Mouse (Mus musculus) macrophage (primary cell): ENCODE results near the gene Zfp398. TPM values are rescaled to one million over a fixed set of nuclear protein-coding genes. Genes with fewer than 3 reads are reported as not detected.

Experiments
- H3K27ac ChIP-seq: fragments of 350-480 bp; formaldehyde crosslinking; 2 replicates; pipeline ENCODE4 v1.9.0; 2021
- H3K36me3 ChIP-seq: fragments of 350-480 bp; formaldehyde crosslinking; 2 replicates; pipeline ENCODE4 v1.9.0; 2021; ENCODE audit errors: inconsistent target
- H3K4me3 ChIP-seq: fragments of 350-480 bp; formaldehyde crosslinking; 2 replicates; pipeline ENCODE4 v1.9.0; 2021; ENCODE audit errors: inconsistent target
- H3K79me2 ChIP-seq: fragments of 350-480 bp; formaldehyde crosslinking; 2 replicates; pipeline ENCODE4 v1.9.0; 2021; ENCODE audit errors: inconsistent target
- WGBS: methylation state at CpG from one replicate; pipeline ENCODE4 v1.1.7; 2026; ENCODE audit warnings: inconsistent platforms; ENCODE audit not compliant: missing documents; 5-methylcytosine and 5-hydroxymethylcytosine counted together
- polyA plus RNA-seq: library from polyadenylated mRNA; stranded (reverse); fragments of 250-400 nt; gene quantifications from 3 replicates; pipeline ENCODE4 v1.2.4, GENCODE M21; 2018; ENCODE audit warnings: inconsistent platforms
- total RNA-seq, 78 experiments: library from RNA; depleted of rRNA; stranded (reverse); fragments of 250-400 nt; gene quantifications; 1 replicate in 9 of 78; 2 replicates in 24 of 78; 3 replicates in 43 of 78; 4 replicates in 2 of 78; pipeline ENCODE4 v1.2.4; 2018; ENCODE audit warnings: inconsistent platforms in 56 of 78

Gene Zfp398
- total RNA-seq (2018; cell fraction: chromatin; rRNA removed) = 10 to 100 TPM in 21 of 26 experiments, 1 to 10 TPM in 5; 4.7 to 66.4 (median 22.5) TPM
- 1 to 10 TPM in 24 of 26 experiments, under 1 TPM in 2; 0.91 to 8.0 (median 4.6) TPM for total RNA-seq (2018; cell fraction: cytosol; rRNA removed)
- total RNA-seq (2018; cell fraction: nucleus; rRNA removed) = 10 to 100 TPM in 17 of 26 experiments, 1 to 10 TPM in 9; 2.4 to 48.1 (median 12.6) TPM
- polyA plus RNA-seq = 3.7 to 4.5 TPM (median 4.4 TPM) in 3 replicates

DNA sequence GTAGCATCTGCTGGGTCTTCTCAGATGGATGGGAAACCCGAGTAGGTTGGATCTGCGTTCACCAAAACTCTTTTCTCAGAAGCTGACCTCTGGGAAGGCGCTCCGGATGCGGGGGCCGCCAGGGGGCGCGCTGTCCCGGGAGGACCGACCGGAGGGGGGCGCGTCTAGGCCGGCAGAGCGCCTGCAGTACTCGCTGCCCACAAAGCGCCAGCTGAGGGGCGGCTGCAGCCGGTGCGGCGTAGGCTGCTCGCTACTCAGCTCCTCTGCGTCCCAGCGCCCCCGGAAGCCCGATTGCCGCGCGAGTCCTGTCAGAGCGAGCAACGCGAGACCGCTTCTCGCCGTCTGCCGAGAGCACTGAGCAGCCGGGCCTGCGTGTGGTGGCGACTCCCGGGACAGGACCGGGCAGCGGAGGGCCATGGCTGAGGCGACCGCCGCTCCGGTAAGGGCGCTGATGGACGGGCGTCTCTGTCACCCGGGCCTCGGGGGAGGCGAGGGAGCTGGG is at the start of gene Zfp398:
TSS of gene Zfp398 (plus strand) at position 180 of the 502 bp plus-strand sequence.
- Histone ChIP-seq H3K27ac (0 out of 2 replicates have a peak within 1 kb of the TSS, but pooled peaks have one; percentile 8), H3K79me2 (peaks cover 33% of the 10 kb centered on the region), H3K4me3 (peak within 1 kb of the TSS; percentile 51), H3K36me3 (no peaks in the 10 kb centered on the region)
- under 1% methylated on average over 43 of the region's 52 CpGs for WGBS

DNA sequence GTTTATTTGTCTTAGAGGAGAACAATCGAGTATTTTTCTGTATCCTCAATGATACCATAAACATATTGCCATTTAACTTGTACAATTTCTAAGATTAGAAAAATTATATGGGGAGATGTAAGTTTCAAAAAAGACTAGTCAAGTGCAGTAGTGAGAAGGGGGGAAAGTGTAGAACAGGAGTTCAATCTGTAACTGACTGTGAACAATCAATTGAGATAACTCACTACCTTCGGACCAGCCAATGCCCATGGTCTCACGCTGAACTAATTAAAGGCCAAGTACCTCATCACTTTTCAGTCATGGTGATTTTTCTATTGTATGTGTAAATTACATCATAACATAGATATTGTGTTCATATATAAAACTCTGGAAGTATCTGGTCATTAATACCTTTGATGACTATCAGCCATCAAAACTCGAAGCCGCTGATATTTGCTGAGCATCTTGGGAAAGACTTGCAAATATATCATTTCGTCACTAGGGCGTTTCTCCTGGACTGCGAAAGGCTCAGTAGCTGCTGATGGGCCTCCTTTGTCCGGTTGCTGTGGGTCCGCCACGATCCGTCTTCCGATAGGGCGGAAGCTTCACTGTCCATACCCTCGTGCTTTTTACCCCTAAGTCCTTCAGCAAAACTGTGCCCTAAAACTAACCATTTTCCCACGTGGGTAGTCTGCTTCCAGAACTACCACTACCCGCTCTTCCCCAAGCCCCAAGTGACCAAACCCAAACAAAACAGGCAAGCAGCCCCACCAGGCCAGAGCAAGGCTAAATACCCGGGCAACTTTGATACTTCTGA is 47.3 kb upstream of the Zfp398 start:
- WGBS = 2% methylated on average over 17 of the region's 18 CpGs
- H3K36me3 ChIP-seq = no peaks in the 10 kb centered on the region
- peak overlapping the region; percentile 87 for H3K27ac ChIP-seq
- H3K4me3 ChIP-seq = peak overlapping the region; percentile 27
- H3K79me2 ChIP-seq = no peaks in the 10 kb centered on the region

DNA sequence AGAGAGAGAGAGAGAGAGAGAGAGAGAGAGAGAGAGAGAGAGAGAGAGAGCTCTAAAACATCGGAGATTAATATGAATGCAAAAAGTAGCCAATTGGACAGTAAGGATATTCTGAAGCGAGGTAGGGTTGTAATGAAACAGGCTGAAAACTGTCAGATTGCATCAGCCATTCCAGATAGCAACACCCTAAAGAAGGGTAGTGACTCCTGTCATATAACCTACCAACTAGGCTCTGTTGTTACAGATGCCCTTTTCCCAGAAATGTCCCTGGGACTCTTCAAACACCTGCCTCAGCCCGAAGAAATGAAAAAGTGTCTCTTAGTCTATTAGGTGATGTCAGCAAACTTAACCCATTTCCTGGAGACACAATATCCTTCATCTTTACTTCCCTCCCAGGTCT is 46.6 kb upstream of the Zfp398 start:
- H3K27ac ChIP-seq = peak overlapping the region; percentile 87
- H3K79me2 ChIP-seq = no peaks in the 10 kb centered on the region
- H3K36me3 ChIP-seq = no peaks in the 10 kb centered on the region
- WGBS = 22% methylated on average over 2 of the region's 3 CpGs
- H3K4me3 ChIP-seq = peak overlapping the region; percentile 27; the same call in 1 of the 2 replicates

DNA sequence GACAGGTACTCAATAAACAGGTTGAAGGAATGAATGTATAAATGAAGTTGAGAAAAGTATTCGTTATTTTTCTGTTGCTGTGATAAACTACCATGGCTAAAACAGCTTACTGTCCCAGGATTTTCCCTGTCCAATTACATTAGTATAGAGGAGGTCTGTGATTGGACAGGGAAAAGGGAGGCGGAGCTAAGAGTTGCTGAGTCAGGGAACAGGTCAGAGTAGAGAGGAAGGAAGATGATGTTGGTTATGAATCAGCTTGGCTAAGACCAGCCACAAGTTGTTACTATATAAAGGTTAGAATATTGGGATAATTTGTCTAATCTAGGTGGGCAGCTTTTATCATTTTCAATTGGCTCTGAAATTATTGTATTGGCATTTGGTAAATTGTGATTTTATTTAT is 44.7 kb upstream of the Zfp398 start:
- H3K27ac ChIP-seq = peak overlapping the region; percentile 71
- H3K79me2 ChIP-seq = no peaks in the 10 kb centered on the region
- 45% methylated on average over 2 of the region's 2 CpGs for WGBS
- H3K4me3 ChIP-seq = no peak overlapping the region
- no peaks in the 10 kb centered on the region for H3K36me3 ChIP-seq

DNA sequence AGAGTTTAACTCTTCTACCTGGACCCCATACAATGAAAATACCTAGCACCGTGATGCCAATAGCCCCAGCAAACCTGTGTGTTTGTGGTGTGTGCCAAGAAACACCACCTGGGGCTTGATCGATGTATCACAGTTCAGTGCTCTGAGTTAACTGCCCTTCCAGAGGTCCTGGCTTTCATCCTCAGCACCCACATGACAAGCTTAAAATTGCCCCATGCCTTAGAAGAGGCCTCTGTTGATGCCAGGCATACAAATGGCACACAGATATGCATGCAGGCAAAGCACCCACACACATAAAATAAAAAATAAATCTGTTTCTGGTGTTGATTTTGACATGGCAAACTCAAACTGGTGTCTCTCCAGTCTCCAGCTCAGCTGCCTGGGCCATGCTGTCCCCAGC is 42.9 kb upstream of the Zfp398 start:
- H3K4me3 ChIP-seq = no peak overlapping the region
- peaks cover 16% of the 10 kb centered on the region for H3K36me3 ChIP-seq
- no peak overlapping the region for H3K27ac ChIP-seq
- whole genome bisulfite sequencing = 95% methylated on average over 2 of the region's 2 CpGs
- H3K79me2 ChIP-seq = no peaks in the 10 kb centered on the region

DNA sequence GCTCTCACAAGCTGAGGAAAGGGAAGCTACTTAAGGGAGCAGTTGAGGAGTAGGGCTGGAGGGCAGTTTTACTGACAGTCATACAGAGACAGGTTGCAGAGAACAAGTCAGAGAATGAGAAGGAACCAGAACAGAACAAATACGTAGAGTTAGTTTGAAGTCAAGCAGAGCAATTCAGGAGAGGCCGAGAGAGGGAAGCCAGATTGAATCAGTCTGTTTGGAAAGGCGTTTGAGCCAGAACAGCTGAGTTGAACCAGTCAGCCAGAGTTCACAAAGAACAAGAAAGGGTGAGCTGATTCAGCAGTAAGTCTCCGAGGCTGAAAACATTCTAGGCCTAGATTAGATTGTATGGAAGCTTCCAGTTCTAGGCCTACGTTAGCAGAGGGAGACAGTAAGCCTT is 42.2 kb upstream of the Zfp398 start:
- 90% methylated on average over 5 of the region's 5 CpGs for WGBS
- Histone ChIP-seq H3K79me2 (no peaks in the 10 kb centered on the region), H3K36me3 (peaks cover 21% of the 10 kb centered on the region), H3K4me3 (no peak overlapping the region), H3K27ac (no peak overlapping the region)

DNA sequence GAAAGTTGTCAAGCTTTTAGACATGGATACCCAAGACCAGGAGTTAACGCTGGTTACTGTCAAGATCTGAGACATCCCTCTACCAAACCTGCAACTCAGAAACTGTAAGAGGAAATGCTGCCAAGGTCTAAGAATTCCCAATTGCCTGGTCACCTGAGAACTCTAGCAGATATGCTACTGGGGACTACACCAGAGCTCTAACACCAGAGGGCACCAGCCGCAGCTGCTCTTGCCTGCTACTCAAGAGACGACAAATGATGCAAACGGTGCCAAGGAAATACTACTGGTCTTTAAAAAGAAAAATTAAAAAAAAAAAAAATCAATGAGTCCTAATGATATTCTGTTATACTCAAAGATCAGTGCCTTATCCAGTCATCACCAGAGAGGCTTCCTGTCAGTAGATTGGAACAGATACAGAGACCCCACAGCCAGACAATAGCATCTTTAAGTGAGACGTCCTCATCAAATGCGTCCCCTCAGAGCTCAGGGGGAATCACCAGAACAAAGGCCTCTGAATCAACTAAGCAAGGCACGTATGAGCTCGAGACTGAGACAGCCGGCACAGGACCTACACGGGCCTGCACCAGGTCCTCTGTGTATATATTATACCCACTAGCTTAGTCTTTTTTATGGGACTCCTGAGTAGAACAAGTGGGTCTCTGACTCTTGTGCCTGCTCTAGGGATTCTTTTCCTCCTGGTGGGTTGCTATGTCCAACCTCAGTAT is 41.2 kb upstream of the Zfp398 start:
- Histone ChIP-seq H3K36me3 (peaks cover 21% of the 10 kb centered on the region), H3K79me2 (no peaks in the 10 kb centered on the region), H3K4me3 (no peak overlapping the region), H3K27ac (no peak overlapping the region)
- WGBS = 81% methylated on average over 10 of the region's 10 CpGs

DNA sequence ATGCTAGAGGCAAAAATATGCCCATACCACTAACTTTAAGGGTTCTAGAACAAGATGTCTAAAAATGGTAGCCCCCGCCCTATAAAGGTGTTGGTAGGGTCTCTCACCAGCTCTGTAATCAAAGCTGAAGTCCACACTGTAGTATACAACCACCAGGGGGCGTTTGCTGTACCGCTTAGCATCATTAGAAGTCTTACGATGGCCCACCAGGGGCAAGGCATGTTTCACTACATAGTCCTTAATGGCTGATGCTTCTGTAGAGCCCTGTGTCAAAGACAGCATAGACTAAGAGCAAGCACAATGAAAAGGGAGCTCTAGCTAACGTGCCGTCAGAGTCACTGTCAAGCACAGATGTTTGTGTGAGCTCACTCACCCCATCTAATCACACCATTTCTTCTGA is 36.4 kb upstream of the Zfp398 start:
- H3K79me2 ChIP-seq = peaks cover 3% of the 10 kb centered on the region; the same call in 1 of the 2 replicates
- WGBS = 50% methylated on average over 6 of the region's 6 CpGs
- H3K4me3 ChIP-seq = no peak overlapping the region
- no peak overlapping the region for H3K27ac ChIP-seq
- H3K36me3 ChIP-seq = peaks cover 50% of the 10 kb centered on the region

DNA sequence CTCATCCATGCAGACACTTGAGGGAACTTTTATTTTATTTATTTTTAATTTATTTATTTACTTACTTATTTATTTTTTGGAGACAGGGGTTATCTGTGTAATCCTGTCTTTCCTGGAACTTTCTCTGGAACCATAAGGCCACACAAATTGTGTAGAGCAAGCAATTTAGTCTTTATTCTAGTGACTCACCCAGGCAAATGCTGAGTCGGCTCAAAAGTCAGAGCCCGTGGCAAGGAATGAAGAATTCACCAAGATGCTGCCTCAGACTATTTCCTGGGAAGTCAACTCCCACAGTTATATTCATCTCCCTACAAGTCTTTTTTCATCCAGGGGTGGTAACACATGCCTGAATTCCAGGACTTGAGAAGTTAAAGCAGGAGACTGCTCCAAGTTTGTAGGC is 29.9 kb upstream of the Zfp398 start:
- peak overlapping the region; percentile 55 for H3K27ac ChIP-seq
- WGBS = 56% methylated on average over 2 of the region's 2 CpGs
- H3K36me3 ChIP-seq = peaks cover 17% of the 10 kb centered on the region
- H3K79me2 ChIP-seq = peaks cover 57% of the 10 kb centered on the region
- H3K4me3 ChIP-seq = no peak overlapping the region

DNA sequence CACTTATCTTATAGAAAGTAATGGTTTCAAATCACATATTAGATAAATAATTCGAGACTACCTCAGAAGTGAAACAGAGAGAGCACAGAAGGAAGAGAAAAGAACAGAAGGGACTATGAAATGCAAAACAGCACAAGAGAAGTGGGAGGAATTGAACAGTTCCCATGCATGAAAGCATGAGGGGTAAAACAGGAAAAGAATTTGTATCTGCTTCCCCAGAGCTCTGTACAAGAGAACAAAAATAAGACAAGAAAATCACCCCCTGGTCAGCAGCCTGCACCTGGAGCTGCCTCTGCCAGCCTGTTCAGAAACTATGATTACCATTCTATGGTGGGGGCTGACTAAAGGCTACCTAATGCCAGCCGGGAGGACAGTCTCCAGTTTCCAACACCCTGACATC is 28.0 kb upstream of the Zfp398 start:
- no peak overlapping the region for H3K27ac ChIP-seq
- WGBS = 94% methylated on average over 2 of the region's 2 CpGs
- no peak overlapping the region for H3K4me3 ChIP-seq
- peaks cover 76% of the 10 kb centered on the region for H3K79me2 ChIP-seq
- H3K36me3 ChIP-seq = peaks cover 12% of the 10 kb centered on the region; the same call in 1 of the 2 replicates

DNA sequence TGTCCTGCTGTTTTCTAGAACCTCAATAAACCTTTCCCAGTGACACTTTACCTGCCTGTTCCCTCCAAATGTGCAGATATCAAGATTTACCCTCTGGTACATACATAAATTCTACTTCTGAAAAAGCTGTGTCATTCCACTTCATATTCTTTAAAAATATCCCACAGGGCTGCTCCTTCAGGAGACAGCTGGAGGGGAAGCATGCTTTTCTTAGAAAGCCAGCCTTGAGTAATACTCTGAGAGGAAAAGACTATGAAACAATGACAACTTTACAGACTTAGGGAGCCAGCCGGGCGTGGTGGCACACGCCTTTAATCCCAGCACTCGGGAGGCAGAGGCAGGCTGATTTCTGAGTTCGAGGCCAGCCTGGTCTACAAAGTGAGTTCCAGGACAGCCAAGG is 26.9 kb upstream of the Zfp398 start:
- WGBS = 81% methylated on average over 4 of the region's 5 CpGs
- H3K4me3 ChIP-seq = no peak overlapping the region
- peaks cover 81% of the 10 kb centered on the region for H3K79me2 ChIP-seq
- H3K27ac ChIP-seq = no peak overlapping the region
- H3K36me3 ChIP-seq = 0 out of 2 replicates have a peak, but pooled peaks cover 4% of the 10 kb centered on the region

DNA sequence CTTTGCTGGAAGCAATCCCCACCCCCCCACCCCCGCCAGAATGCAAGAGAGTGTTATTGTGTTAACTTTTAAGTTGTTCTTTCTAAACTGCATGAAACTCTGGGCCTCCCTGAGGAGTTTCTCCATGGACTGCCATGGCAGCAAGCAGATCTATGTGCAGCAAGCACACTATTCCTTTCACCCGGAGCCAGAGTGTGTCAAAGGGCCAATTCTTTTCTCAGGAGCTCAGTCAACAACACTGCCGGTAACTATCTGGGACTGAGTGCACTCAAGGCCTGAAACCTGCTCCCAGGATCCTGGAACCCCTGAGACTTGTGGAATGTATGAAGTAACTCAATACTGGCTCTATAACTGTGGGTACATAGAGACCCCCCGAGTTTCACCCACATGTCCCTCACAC is 26.4 kb upstream of the Zfp398 start:
- Histone ChIP-seq H3K4me3 (no peak overlapping the region), H3K36me3 (no peaks in the 10 kb centered on the region), H3K27ac (no peak overlapping the region), H3K79me2 (peaks cover 78% of the 10 kb centered on the region)
- WGBS = 84% methylated on average over 3 of the region's 4 CpGs

DNA sequence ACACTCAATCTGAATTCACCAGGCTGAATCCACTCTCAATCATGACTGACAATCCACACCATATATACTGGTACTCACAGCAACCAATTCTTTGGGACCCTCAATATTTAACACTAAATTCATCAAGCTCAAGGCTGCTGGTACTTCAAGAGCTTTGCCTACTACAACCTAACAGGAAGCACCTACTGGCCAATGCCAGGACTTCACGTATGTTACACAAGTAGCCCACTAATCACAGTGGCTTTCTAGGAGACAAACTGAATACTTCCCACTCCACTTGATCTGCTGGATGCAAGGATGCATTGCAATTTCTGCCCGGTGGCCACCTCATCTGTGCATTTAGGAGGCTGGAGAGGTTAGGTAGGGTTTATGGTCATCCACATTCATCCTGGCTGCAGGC is 25.3 kb upstream of the Zfp398 start:
- peaks cover 67% of the 10 kb centered on the region for H3K79me2 ChIP-seq
- H3K4me3 ChIP-seq = no peak overlapping the region
- no peaks in the 10 kb centered on the region for H3K36me3 ChIP-seq
- WGBS = 66% methylated on average over 2 of the region's 2 CpGs
- H3K27ac ChIP-seq = no peak overlapping the region

DNA sequence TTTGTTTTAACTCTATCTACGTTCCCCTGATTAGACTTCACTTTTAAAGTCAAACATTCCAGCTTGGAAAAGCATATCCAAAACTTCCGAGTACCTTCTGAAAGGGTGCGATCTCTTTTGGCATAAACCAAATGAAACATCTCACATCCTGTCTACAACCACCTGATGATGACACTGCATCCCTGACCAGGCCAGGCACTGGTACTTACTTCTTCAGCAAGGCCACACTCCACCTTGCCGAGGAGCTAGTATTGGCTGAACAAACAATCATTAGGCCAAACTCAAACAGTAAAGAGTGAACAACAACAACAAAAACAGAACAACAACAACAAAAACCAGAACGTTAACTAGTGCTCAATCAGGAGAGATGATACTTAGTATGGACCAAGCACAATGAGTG is 24.1 kb upstream of the Zfp398 start:
- WGBS = 75% methylated on average over 5 of the region's 5 CpGs
- H3K79me2 ChIP-seq = peaks cover 66% of the 10 kb centered on the region
- H3K4me3 ChIP-seq = peak overlapping the region; percentile 94
- H3K27ac ChIP-seq = no peak overlapping the region
- no peaks in the 10 kb centered on the region for H3K36me3 ChIP-seq
